Mouse (Mus musculus) forebrain, postnatal 0 days (tissue): ENCODE results near the gene Aspm. TPM values are rescaled to one million over a fixed set of nuclear protein-coding genes. Genes with fewer than 3 reads are reported as not detected.

Source experiments
- ATAC-seq: fragments of 200-750 bp; cut with Nextera tagmentation; 2 replicates; pipeline ENCODE4 v1.8.0; 2017; ENCODE audit warnings: mild to moderate bottlenecking, moderate library complexity
- DNase-seq: peaks from one replicate; pipeline ENCODE4 v3.0.0-alpha.2; 2015
- H3K27ac ChIP-seq: fragments of 300-500 bp; sonication (generic); 2 replicates; pipeline ENCODE4 v1.5.1; 2014; ENCODE audit warnings: low read depth, mild to moderate bottlenecking, antibody characterized with exemption, low read length, moderate library complexity, mixed read lengths
- H3K27me3 ChIP-seq: fragments of 300-500 bp; sonication (generic); 2 replicates; pipeline ENCODE4 v1.6.1; 2014; ENCODE audit warnings: mild to moderate bottlenecking, low read length, mixed read lengths; ENCODE audit not compliant: insufficient read depth
- H3K36me3 ChIP-seq: fragments of 300-500 bp; sonication (generic); 2 replicates; pipeline ENCODE4 v1.6.1; 2014; ENCODE audit warnings: mild to moderate bottlenecking, moderate library complexity; ENCODE audit not compliant: insufficient read depth
- H3K4me1 ChIP-seq: fragments of 300-500 bp; sonication (generic); 2 replicates; pipeline ENCODE4 v1.6.1; 2014; ENCODE audit warnings: antibody characterized with exemption; ENCODE audit not compliant: insufficient read depth
- H3K4me2 ChIP-seq: fragments of 300-500 bp; sonication (generic); 2 replicates; pipeline ENCODE4 v1.6.1; 2014; ENCODE audit warnings: low read depth, mild to moderate bottlenecking, moderate library complexity
- H3K4me3 ChIP-seq: fragments of 300-500 bp; sonication (generic); 2 replicates; pipeline ENCODE4 v1.5.1; 2014; ENCODE audit warnings: low read depth, low read length, mixed read lengths
- H3K9ac ChIP-seq: fragments of 300-500 bp; sonication (generic); 2 replicates; pipeline ENCODE4 v1.6.1; 2014; ENCODE audit warnings: mild to moderate bottlenecking
- H3K9me3 ChIP-seq: fragments of 300-500 bp; sonication (generic); 2 replicates; pipeline ENCODE4 v1.6.1; 2016; ENCODE audit warnings: low read length
- CTCF ChIP-seq: sonication (generic); IDR thresholded peaks from 2 replicates; pipeline ENCODE4 v1.5.1; 2016; ENCODE audit warnings: antibody characterized with exemption, control low read depth, low read depth
- WGBS: fragments of 180-500 bp; shearing (Covaris S2); extraction: QIAGEN DNeasy Blood & Tissue Kit; methylation state at CpG from one replicate; pipeline ENCODE4 v1.1.7; 2014; 5-methylcytosine and 5-hydroxymethylcytosine counted together
- polyA plus RNA-seq: library from polyadenylated mRNA; unstranded; fragments of >200 nt; fragmentation: Nextera tagmentation; extraction: Ambion mirVana; gene quantifications from 2 replicates; pipeline ENCODE4 v1.2.1, GENCODE M21; 2015
- total RNA-seq: library from RNA; depleted of rRNA; stranded (reverse); fragments of >200 nt; gene quantifications from 2 replicates; pipeline ENCODE4 v1.2.3, GENCODE M21; 2014; rRNA removed

Gene Aspm
- total and polyA plus RNA-seq, 2 experiments from 2014 or later: 1.7 to 5.4 TPM

DNA sequence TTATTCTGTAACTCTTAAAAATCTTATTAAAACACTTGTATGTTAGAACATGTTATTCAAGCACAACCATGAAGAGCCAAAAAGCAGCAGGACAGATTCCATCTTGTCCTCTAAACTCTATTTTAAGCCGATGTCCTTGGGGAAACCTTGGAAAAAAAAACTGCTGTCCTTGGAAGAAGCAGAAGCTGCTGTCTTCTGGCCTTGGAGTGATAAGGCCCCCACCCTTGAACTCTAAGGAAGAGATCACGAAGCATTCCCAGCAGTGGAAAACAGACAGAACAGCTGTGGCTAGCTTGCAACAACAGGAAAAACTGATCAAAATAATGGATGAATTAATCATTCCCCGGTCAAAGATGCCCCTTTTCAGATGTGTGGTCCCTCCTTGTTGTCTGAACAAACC lies 41.6 kb downstream of the Aspm start:
- ATAC-seq (no peak), DNase-seq (no peak)
- H3K4me3 ChIP-seq: no peak overlapping the region
- no peaks in the 10 kb centered on the region for H3K9me3 ChIP-seq
- no peak overlapping the region for H3K27ac ChIP-seq
- H3K4me1 ChIP-seq: no peaks in the 10 kb centered on the region
- H3K36me3 ChIP-seq: no peaks in the 10 kb centered on the region; the same call in 1 of the 2 replicates
- H3K27me3 ChIP-seq: no peaks in the 10 kb centered on the region
- no peak for TF ChIP-seq CTCF
- 89% methylated on average over 3 of the region's 3 CpGs for WGBS
- no peak overlapping the region for H3K4me2 ChIP-seq
- no peak overlapping the region for H3K9ac ChIP-seq

DNA sequence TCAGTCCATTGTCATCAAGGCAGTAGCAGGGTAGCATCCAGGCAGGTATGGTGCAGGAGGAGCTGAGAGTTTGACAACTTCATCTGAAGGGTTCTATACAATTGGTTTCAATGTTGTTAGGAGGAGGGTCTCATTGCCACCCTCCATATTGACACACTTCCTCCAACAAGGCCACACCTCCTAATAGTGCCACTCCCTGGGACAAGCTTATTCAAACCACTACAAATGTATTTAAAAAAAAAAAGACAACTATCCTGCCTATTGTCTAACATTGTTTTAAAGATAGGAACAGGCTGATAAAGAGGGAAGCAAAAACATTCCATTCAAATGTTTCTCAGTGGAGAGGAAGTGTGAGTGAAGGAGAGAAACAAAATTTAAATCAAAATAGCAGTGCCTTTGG lies 45.2 kb downstream of the Aspm start:
- ATAC-seq: no peak
- no peaks in the 10 kb centered on the region for H3K9me3 ChIP-seq

DNA sequence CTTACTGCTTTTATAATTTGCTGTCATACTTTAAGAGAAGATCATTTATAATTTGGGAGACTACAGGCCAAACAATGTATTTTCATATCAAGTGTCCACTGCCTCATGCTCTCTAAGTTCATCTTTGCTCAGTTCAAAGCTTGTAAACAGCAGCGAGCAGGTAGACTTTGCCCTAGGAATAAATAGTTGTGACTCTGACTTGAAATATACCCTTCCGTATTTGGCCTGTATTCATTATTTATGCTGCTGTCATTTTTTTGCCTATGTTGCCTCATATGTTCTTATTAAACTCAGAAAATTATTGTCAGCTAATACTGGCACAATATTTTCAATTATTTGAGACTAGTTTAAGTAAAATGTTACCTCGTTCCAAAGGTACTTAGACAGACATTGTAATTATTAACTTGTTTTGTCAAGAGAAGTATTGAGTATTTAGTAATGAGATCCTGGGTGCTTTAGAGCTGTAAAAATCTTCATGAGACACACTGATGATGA lies 46.7 kb downstream of the Aspm start, which contains the start of gene F13b:
Gene F13b (plus strand): TSS at position 445 of the 495 bp plus-strand sequence.
- DNase-seq (no peak), ATAC-seq (no peak)
- Histone ChIP-seq H3K27ac (no peak within 1 kb of the TSS), H3K9ac (no peak within 1 kb of the TSS), H3K9me3 (no peaks in the 10 kb centered on the region), H3K27me3 (no peaks in the 10 kb centered on the region), H3K36me3 (no peaks in the 10 kb centered on the region), H3K4me1 (no peaks in the 10 kb centered on the region), H3K4me2 (no peak within 1 kb of the TSS), H3K4me3 (no peak within 1 kb of the TSS)
- WGBS: 88% methylated on average over 3 of the region's 3 CpGs
- TF ChIP-seq CTCF: no peak

More for the DNA sequence above, 45.2 kb downstream of the Aspm start:
- no peak overlapping the region for H3K4me3 ChIP-seq
- no peak overlapping the region for H3K9ac ChIP-seq
- no peak for TF ChIP-seq CTCF
- H3K27me3 ChIP-seq: no peaks in the 10 kb centered on the region
- H3K27ac ChIP-seq: no peak overlapping the region
- H3K4me1 ChIP-seq: no peaks in the 10 kb centered on the region
- no peak for DNase-seq
- H3K36me3 ChIP-seq: no peaks in the 10 kb centered on the region
- H3K4me2 ChIP-seq: no peak overlapping the region

- no peak overlapping the region for H3K9ac ChIP-seq
- H3K9me3 ChIP-seq: no peaks in the 10 kb centered on the region
- no peak overlapping the region for H3K4me2 ChIP-seq
- H3K27me3 ChIP-seq: no peaks in the 10 kb centered on the region
- TF ChIP-seq CTCF: no peak
- ATAC-seq: no peak
- WGBS: 92% methylated on average over 12 of the region's 12 CpGs
- no peak overlapping the region for H3K27ac ChIP-seq
- no peaks in the 10 kb centered on the region for H3K36me3 ChIP-seq
- no peaks in the 10 kb centered on the region for H3K4me1 ChIP-seq
- DNase-seq: no peak
- H3K4me3 ChIP-seq: no peak overlapping the region
Observed at GRCm38 (mm10) chr1:139514556-139514955, 60.0 kb downstream of the Aspm start.

Other genes starting within 250 kb of the Aspm start
- 3.2 and 4.8 TPM in 2 replicates for gene Crb1, start 77.7 kb upstream of the Aspm start, total RNA-seq
- 0.67 and 1.1 TPM in 2 replicates for gene Crb1, start 77.7 kb upstream of the Aspm start, polyA plus RNA-seq
- 47.6 and 57.3 TPM in 2 replicates for gene Zbtb41, start 32.5 kb upstream of the Aspm start, total RNA-seq
- 7.3 and 10.9 TPM in 2 replicates for gene Zbtb41, start 32.5 kb upstream of the Aspm start, polyA plus RNA-seq
- gene F13b, start 46.9 kb downstream of the Aspm start, total RNA-seq: not detected in 2 replicates
- gene F13b, start 46.9 kb downstream of the Aspm start, polyA plus RNA-seq: not detected in 2 replicates
- gene Cfhr1, start 105.5 kb downstream of the Aspm start, total RNA-seq: not detected in 2 replicates
- not detected in 2 replicates for gene Cfhr1, start 105.5 kb downstream of the Aspm start, polyA plus RNA-seq